Mouse (Mus musculus) small intestine, adult 2 months (tissue): ENCODE data around the gene Uaca.

Experiments
- CTCF ChIP-seq: fragments of 200-500 bp; IDR thresholded peaks from 2 replicates; pipeline ENCODE4 v1.5.1; 2012; ENCODE audit warnings: low read depth, mild to moderate bottlenecking, control low read depth, inconsistent platforms, low read length, moderate library complexity, mixed read lengths; ENCODE audit not compliant: insufficient replicate concordance, insufficient read length; ENCODE audit errors: extremely low read depth
- POLR2A ChIP-seq: fragments of 200-500 bp; IDR thresholded peaks from 2 replicates; pipeline ENCODE4 v1.6.1; 2012; ENCODE audit warnings: low read depth, mild to moderate bottlenecking, control low read depth, inconsistent platforms, low read length, moderate library complexity

- no peak for TF ChIP-seq POLR2A
- TF ChIP-seq CTCF = no peak
These were observed 32.4 kb downstream of the Uaca start for GRCm38 (mm10) chr9:60826759-60827158.
